Mouse (Mus musculus) erythroblast, embryonic 14.5 days (primary cell): ENCODE results near the gene Efcab2. TPM values are rescaled to one million over a fixed set of nuclear protein-coding genes. Genes with fewer than 3 reads are reported as not detected.

ENCODE experiments used
- H3K27me3 ChIP-seq: 2 replicates; pipeline ENCODE4 v1.6.1; 2012; ENCODE audit warnings: inconsistent platforms; ENCODE audit not compliant: control insufficient read depth
- H3K36me3 ChIP-seq: 2 replicates; pipeline ENCODE4 v1.6.1; 2012; ENCODE audit warnings: mild to moderate bottlenecking, inconsistent platforms; ENCODE audit not compliant: control insufficient read depth
- H3K4me1 ChIP-seq: 2 replicates; pipeline ENCODE4 v1.6.1; 2012; ENCODE audit warnings: inconsistent platforms; ENCODE audit not compliant: control insufficient read depth
- H3K4me3 ChIP-seq: replicated peaks from 2 replicates; pipeline ENCODE3; 2012; ENCODE audit warnings: moderate library complexity, mild to moderate bottlenecking, inconsistent platforms
- H3K9me3 ChIP-seq: 2 replicates; pipeline ENCODE4 v1.6.1; 2012; ENCODE audit warnings: low read length, inconsistent platforms, mixed read lengths; ENCODE audit not compliant: control insufficient read depth
- GATA1 ChIP-seq: IDR thresholded peaks from 2 replicates; pipeline ENCODE4 v1.6.1; 2012; ENCODE audit warnings: low read length, inconsistent platforms, mixed read lengths
- TAL1 ChIP-seq: IDR thresholded peaks from 3 replicates; pipeline ENCODE4 v1.6.1; 2012; ENCODE audit warnings: low read length, inconsistent platforms, mixed read lengths
- polyA plus RNA-seq: library from polyadenylated mRNA; stranded (reverse); fragments of >175 nt; gene quantifications from 2 replicates; pipeline ENCODE4 v1.2.3, GENCODE M21; 2012

The Efcab2 gene
- polyA plus RNA-seq, 1 experiment: 0.06 TPM

GRCm38 (mm10) chr1:178375381-178375780 lies 30.5 kb upstream of the Efcab2 start:
- Histone ChIP-seq H3K27me3 (no peaks in the 10 kb centered on the region), H3K4me3 (no peak overlapping the region), H3K36me3 (no peaks in the 10 kb centered on the region), H3K9me3 (no peaks in the 10 kb centered on the region), H3K4me1 (peaks cover 35% of the 10 kb centered on the region)
- TF ChIP-seq TAL1 (no peak), GATA1 (no peak)

DNA sequence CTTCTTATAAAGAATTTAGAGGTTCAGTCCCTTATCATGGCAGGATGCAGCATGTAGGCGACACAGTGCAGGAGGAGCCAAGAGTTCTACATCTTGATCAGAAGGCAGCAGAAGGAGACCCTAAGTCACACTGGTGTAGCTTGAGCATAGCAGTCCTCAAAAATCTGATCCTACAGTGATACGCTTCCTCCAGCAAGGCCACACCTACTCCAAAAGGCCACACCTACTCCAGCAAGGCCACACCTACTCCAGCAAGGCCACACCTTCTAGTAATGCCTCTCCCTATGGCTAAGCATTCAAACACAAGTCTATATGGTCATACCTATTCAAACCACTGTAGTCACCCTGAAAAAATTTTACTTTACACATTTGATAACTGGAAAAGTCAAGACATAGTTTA lies 29.8 kb upstream of the Efcab2 start:
- Histone ChIP-seq H3K4me3 (no peak overlapping the region), H3K27me3 (no peaks in the 10 kb centered on the region), H3K36me3 (no peaks in the 10 kb centered on the region), H3K4me1 (peaks cover 33% of the 10 kb centered on the region), H3K9me3 (no peaks in the 10 kb centered on the region)
- no peak for TF ChIP-seq TAL1
- no peak for TF ChIP-seq GATA1

- Histone ChIP-seq H3K4me3 (no peak overlapping the region), H3K4me1 (peaks cover 33% of the 10 kb centered on the region), H3K27me3 (no peaks in the 10 kb centered on the region), H3K36me3 (no peaks in the 10 kb centered on the region), H3K9me3 (no peaks in the 10 kb centered on the region)
- no peak for TF ChIP-seq GATA1
- no peak for TF ChIP-seq TAL1
Observed at GRCm38 (mm10) chr1:178376907-178377306, 29.0 kb upstream of the Efcab2 start.

DNA sequence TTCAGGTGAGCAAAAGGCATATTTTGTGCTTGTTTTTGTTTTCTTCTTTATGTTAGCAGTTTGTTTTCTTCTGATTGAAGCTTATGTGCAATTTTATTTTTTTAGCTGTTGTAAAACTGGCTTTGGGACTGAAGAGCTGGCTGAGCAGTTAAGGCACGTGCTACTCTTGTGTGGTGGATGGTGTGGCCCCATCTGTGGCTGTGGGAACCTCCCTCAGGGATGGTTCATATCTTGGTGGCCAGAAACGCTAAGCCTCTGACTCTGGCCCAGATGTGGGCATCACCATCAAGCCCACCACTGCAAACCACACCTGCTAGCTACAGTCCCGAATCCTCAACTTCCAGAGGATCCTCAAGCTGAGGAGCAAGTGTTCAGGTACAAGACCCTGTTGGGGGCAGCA lies 27.8 kb upstream of the Efcab2 start:
- no peak for TF ChIP-seq TAL1
- TF ChIP-seq GATA1: no peak
- Histone ChIP-seq H3K36me3 (no peaks in the 10 kb centered on the region), H3K4me1 (peaks cover 30% of the 10 kb centered on the region), H3K9me3 (no peaks in the 10 kb centered on the region), H3K4me3 (no peak overlapping the region), H3K27me3 (no peaks in the 10 kb centered on the region)

DNA sequence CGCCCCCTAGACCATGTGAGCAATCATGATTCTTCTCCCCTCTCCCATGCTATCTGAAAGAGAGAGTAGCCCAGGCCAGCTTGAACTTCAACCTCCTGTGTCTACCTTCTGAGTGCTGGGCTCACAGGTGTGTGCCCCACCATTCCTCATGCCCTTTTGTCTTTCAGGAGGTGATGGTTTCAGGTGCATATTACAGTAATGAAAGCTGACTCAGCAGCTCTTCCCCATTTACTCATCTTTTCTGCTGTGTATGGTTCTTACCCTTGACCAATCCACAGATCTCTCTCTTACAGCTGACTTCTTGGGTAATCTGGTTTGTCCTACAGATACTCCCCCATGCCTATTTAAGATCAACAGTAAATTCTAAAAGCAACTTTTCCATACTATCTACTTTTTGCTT lies 26.7 kb upstream of the Efcab2 start:
- Histone ChIP-seq H3K4me1 (peaks cover 27% of the 10 kb centered on the region), H3K9me3 (no peaks in the 10 kb centered on the region), H3K4me3 (no peak overlapping the region), H3K27me3 (no peaks in the 10 kb centered on the region), H3K36me3 (no peaks in the 10 kb centered on the region)
- TF ChIP-seq TAL1: no peak
- TF ChIP-seq GATA1: no peak

DNA sequence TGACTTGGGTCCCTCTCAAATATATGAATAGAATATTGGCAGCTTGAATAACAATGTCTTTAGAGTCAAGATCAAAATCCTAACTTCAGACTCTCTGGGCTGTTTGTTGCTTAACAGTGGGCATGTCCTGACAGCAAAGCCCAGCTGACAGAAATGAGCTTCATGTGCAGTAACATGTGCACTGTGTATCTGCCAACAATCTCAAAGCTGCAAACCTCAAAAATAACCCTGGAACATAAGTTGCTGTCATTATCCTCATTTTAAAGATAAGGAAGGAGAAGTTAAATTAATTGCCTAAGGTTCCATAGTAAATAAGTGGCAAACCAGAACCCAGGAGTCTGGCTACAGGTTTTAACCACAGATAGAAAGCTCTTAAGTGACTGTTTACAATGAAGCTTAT lies 23.7 kb upstream of the Efcab2 start:
- no peaks in the 10 kb centered on the region for H3K36me3 ChIP-seq
- H3K9me3 ChIP-seq: no peaks in the 10 kb centered on the region
- no peaks in the 10 kb centered on the region for H3K27me3 ChIP-seq
- H3K4me3 ChIP-seq: no peak overlapping the region
- H3K4me1 ChIP-seq: peaks cover 14% of the 10 kb centered on the region
- TF ChIP-seq GATA1 (no peak), TAL1 (no peak)

DNA sequence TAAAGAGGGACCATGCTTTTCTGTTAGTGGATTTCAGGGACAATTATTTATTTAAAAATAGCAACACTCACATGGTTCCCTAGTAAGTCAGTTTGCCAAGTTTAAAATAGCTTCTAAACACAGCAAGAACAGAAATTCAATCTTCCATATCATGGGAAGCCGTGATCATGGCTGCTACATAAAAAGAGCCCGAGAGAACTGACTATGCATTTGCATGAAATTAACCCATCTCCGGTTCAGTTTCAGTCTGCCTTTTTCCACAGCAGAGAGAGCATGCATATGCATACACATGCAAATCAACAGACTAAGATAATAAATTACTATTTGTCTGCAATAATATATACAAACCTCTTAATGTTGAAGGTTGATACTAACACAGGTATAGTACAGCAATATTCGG lies 17.1 kb upstream of the Efcab2 start:
- Histone ChIP-seq H3K36me3 (no peaks in the 10 kb centered on the region), H3K9me3 (no peaks in the 10 kb centered on the region), H3K4me3 (no peak overlapping the region), H3K27me3 (peaks cover 7% of the 10 kb centered on the region), H3K4me1 (no peaks in the 10 kb centered on the region)
- no peak for TF ChIP-seq GATA1
- TF ChIP-seq TAL1: no peak

- Histone ChIP-seq H3K27me3 (peaks cover 7% of the 10 kb centered on the region), H3K4me1 (no peaks in the 10 kb centered on the region), H3K9me3 (no peaks in the 10 kb centered on the region), H3K4me3 (no peak overlapping the region), H3K36me3 (no peaks in the 10 kb centered on the region)
- TF ChIP-seq GATA1 (no peak), TAL1 (no peak)
Observed at GRCm38 (mm10) chr1:178389401-178389800, 16.5 kb upstream of the Efcab2 start.

DNA sequence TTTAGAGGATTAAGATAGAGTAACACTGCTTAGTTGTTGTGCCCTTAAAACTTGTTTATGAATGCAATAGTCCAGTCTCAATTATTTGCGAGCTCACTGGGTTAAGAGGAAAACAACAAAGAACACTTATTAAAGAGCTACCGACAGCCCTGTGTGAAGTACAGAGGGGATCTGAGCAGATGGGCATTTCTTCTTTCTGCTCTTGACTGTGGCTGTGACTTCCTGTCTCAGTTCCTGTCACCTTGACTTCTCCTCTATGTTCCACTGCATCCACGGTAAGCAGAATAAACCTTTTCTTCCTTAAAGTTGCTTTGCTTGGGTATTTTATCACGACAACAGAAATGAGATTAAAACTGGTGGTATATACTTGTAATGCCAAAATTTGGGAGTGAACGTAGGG lies 12.9 kb upstream of the Efcab2 start:
- H3K9me3 ChIP-seq: peaks cover 3% of the 10 kb centered on the region

GRCm38 (mm10) chr1:178395091-178395490 lies 10.8 kb upstream of the Efcab2 start:
- Histone ChIP-seq H3K9me3 (peaks cover 3% of the 10 kb centered on the region), H3K36me3 (no peaks in the 10 kb centered on the region), H3K4me3 (no peak overlapping the region), H3K4me1 (peaks cover 5% of the 10 kb centered on the region), H3K27me3 (peaks cover 4% of the 10 kb centered on the region; the same call in 1 of the 2 replicates)
- TF ChIP-seq GATA1: no peak
- TF ChIP-seq TAL1: no peak

More for the DNA sequence above, 12.9 kb upstream of the Efcab2 start:
- H3K36me3 ChIP-seq: no peaks in the 10 kb centered on the region
- H3K27me3 ChIP-seq: peaks cover 7% of the 10 kb centered on the region
- H3K4me1 ChIP-seq: no peaks in the 10 kb centered on the region
- no peak overlapping the region for H3K4me3 ChIP-seq
- TF ChIP-seq TAL1 (no peak), GATA1 (no peak)
